Mouse (Mus musculus): Measurements from ENCODE around the gene Crtc3. TPM values are rescaled to one million over a fixed set of nuclear protein-coding genes. Genes with fewer than 3 reads are reported as not detected.
A peak's percentile ranks its signal among the peaks of the same experiment; 100 is the strongest.

Crtc3 gene
- polyA plus RNA-seq, 1 experiment from 2014 or later = 21.6 TPM

DNA sequence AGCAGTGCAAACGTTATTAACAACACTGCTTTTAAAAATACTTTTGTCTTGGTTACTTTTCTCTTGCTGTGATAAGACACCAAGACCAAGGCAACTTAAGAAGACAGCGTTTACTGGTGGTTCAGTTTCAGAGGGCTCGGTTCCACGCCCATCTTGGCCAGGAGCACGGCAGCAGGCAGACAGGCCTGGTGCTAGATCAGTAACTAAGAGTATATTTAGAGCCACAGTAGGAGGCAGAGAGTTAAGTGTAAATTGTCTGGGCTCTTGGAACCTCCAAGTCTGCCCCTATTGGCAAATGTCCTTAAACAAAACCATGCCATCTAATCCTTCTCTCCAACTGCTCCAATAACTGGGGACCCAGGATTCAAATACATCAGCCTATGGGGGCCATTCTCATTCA, 46.1 kb downstream of the Crtc3 start:
- peak; percentile 50 for DNase-seq (ENCODE audit: low spot score)
- no peak overlapping the region for H3K4me2 ChIP-seq (ENCODE audit: low read depth, low read length)
- H3K36me3 ChIP-seq (ENCODE audit: control insufficient read depth, insufficient read depth, low read length) = no peaks in the 10 kb centered on the region
- no peaks in the 10 kb centered on the region for H3K27me3 ChIP-seq (replicated peaks; ENCODE audit: control insufficient read depth, insufficient read depth, low read length)
- whole genome bisulfite sequencing = 57% methylated on average over 5 of the region's 5 CpGs
- no peak overlapping the region for H3K9ac ChIP-seq (ENCODE audit: low read depth, low read length)
- ATAC-seq (ENCODE audit: low read depth) = no peak
- H3K27ac ChIP-seq (replicated peaks; ENCODE audit: low read depth, low read length) = peak overlapping the region; percentile 8; the same call in 1 of the 2 replicates
- peaks cover 26% of the 10 kb centered on the region for H3K4me1 ChIP-seq (ENCODE audit: control insufficient read depth, insufficient read depth, low read length)
- H3K9me3 ChIP-seq (ENCODE audit: control insufficient read depth, low read length) = no peaks in the 10 kb centered on the region
- no peak overlapping the region for H3K4me3 ChIP-seq (ENCODE audit: low read depth, low read length)

- peaks cover 30% of the 10 kb centered on the region for H3K4me1 ChIP-seq (ENCODE audit: control insufficient read depth, insufficient read depth, low read length)
- no peak overlapping the region for H3K4me2 ChIP-seq (ENCODE audit: low read depth, low read length)
- H3K4me3 ChIP-seq (ENCODE audit: low read depth, low read length) = no peak overlapping the region
- no peak overlapping the region for H3K27ac ChIP-seq (replicated peaks; ENCODE audit: low read depth, low read length)
- H3K27me3 ChIP-seq (replicated peaks; ENCODE audit: control insufficient read depth, insufficient read depth, low read length) = no peaks in the 10 kb centered on the region
- no peaks in the 10 kb centered on the region for H3K9me3 ChIP-seq (ENCODE audit: control insufficient read depth, low read length)
- H3K36me3 ChIP-seq (ENCODE audit: control insufficient read depth, insufficient read depth, low read length) = no peaks in the 10 kb centered on the region
- H3K9ac ChIP-seq (ENCODE audit: low read depth, low read length) = no peak overlapping the region
- no peak for ATAC-seq (ENCODE audit: low read depth)
- 73% methylated on average over 7 of the region's 7 CpGs for WGBS
- no peak for DNase-seq (ENCODE audit: low spot score)
Measured at GRCm38 (mm10) chr7:80641899-80642298, 46.8 kb downstream of the Crtc3 start.

DNA sequence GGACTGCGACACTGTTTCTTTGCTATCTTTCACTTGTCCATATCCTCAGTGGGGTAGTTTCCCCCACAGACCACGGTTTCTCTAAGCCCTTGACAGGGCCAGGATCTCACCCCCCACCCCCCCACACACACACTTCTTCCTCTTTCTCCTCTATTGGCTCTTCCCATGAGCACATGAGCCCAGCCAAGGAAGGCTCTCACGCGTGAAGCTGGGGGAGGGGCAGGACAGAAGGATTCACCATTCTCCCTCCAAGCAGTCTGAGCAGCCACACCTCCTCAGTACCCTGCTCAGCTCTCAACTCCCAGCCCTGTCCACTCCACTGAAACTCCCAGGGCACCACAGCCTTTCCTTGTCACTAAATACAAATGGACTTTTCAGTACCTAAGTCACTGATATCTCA, 47.2 kb downstream of the Crtc3 start:
- Histone ChIP-seq H3K36me3 (ENCODE audit: control insufficient read depth, insufficient read depth, low read length) (no peaks in the 10 kb centered on the region), H3K9me3 (ENCODE audit: control insufficient read depth, low read length) (no peaks in the 10 kb centered on the region), H3K4me2 (ENCODE audit: low read depth, low read length) (no peak overlapping the region), H3K27me3 (replicated peaks; ENCODE audit: control insufficient read depth, insufficient read depth, low read length) (no peaks in the 10 kb centered on the region), H3K9ac (ENCODE audit: low read depth, low read length) (no peak overlapping the region), H3K27ac (replicated peaks; ENCODE audit: low read depth, low read length) (no peak overlapping the region), H3K4me1 (ENCODE audit: control insufficient read depth, insufficient read depth, low read length) (peaks cover 34% of the 10 kb centered on the region), H3K4me3 (ENCODE audit: low read depth, low read length) (no peak overlapping the region)
- peak; percentile 66 for DNase-seq (ENCODE audit: low spot score)
- WGBS = 15% methylated on average over 4 of the region's 4 CpGs
- no peak for ATAC-seq (ENCODE audit: low read depth)

- no peak overlapping the region for H3K27ac ChIP-seq (replicated peaks; ENCODE audit: low read depth, low read length)
- H3K4me2 ChIP-seq (ENCODE audit: low read depth, low read length) = no peak overlapping the region
- H3K4me1 ChIP-seq (ENCODE audit: control insufficient read depth, insufficient read depth, low read length) = peaks cover 42% of the 10 kb centered on the region
- H3K9me3 ChIP-seq (ENCODE audit: control insufficient read depth, low read length) = no peaks in the 10 kb centered on the region
- WGBS = 71% methylated on average over 3 of the region's 3 CpGs
- DNase-seq (ENCODE audit: low spot score) = no peak
- H3K27me3 ChIP-seq (replicated peaks; ENCODE audit: control insufficient read depth, insufficient read depth, low read length) = no peaks in the 10 kb centered on the region
- H3K4me3 ChIP-seq (ENCODE audit: low read depth, low read length) = no peak overlapping the region
- H3K36me3 ChIP-seq (ENCODE audit: control insufficient read depth, insufficient read depth, low read length) = no peaks in the 10 kb centered on the region
- no peak overlapping the region for H3K9ac ChIP-seq (ENCODE audit: low read depth, low read length)
- ATAC-seq (ENCODE audit: low read depth) = no peak
Measured at GRCm38 (mm10) chr7:80639981-80640380, 48.7 kb downstream of the Crtc3 start.

DNA sequence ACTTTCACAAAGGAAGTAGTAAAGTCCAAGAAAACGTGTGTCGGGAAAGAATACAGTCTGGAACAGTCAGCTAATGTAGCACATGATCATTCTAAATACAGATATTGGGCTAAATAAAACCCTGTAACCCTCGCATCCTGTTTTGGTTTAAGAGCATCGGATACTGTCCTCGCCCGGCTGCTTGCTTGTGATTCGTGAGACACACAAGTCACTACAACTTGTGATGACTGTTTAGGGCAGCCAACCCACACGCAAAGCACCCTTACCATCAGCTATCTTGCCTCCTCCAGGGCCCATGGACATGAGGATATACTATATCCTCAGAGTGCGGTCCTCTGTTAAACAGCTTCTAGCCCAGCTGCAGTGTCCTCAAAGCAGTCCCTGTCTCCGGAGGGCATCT, 50.2 kb downstream of the Crtc3 start:
- no peak overlapping the region for H3K4me3 ChIP-seq (ENCODE audit: low read depth, low read length)

DNA sequence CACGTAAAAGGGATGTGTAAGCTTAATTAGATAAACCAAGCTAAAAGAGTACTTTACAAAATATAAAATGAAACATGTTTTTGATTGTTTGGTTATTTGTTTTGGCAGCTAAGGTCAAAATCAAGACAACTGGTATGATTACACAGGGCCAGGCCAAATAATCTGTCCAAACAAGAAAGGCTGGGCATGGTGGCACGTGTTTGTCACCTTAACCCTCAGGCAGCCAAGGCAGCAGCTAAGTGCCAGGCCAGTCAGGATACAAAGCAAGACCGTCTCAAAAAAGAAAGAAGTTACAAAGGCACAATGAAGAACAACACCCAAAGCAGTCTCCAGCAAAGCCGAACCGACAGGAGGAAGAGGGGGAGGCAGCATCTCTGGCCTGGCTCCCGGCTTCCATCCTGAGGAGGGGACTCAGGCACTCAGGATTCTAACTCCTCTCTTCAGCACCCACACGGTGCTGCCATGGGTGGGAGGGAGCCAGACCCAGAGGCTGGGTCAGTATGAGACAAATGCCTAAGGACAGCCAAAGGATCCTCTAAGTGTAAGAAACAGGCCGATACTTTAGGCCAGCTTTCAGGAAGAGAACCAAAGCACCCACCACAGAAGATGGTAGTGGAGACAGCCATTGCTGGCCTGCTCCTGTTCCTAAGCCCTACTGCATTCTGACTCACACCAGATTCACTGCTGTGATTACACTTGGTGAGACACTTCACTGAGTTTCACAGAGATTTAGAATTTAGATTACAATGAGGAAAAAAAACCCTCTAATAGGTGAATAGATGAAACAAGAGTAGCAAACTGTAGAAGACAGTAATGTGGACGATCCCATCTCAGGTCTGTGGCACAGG, 51.5 kb downstream of the Crtc3 start:
- no peak overlapping the region for H3K4me2 ChIP-seq (ENCODE audit: low read depth, low read length)
- 50% methylated on average over 9 of the region's 9 CpGs for WGBS
- H3K27me3 ChIP-seq (replicated peaks; ENCODE audit: control insufficient read depth, insufficient read depth, low read length) = no peaks in the 10 kb centered on the region
- ATAC-seq (ENCODE audit: low read depth) (no peak), DNase-seq (ENCODE audit: low spot score) (no peak)
- no peak overlapping the region for H3K4me3 ChIP-seq (ENCODE audit: low read depth, low read length)
- H3K4me1 ChIP-seq (ENCODE audit: control insufficient read depth, insufficient read depth, low read length) = peaks cover 25% of the 10 kb centered on the region
- no peaks in the 10 kb centered on the region for H3K9me3 ChIP-seq (ENCODE audit: control insufficient read depth, low read length)
- H3K36me3 ChIP-seq (ENCODE audit: control insufficient read depth, insufficient read depth, low read length) = no peaks in the 10 kb centered on the region
- H3K9ac ChIP-seq (ENCODE audit: low read depth, low read length) = no peak overlapping the region
- no peak overlapping the region for H3K27ac ChIP-seq (replicated peaks; ENCODE audit: low read depth, low read length)

More for the DNA sequence above, 50.2 kb downstream of the Crtc3 start:
- Histone ChIP-seq H3K4me1 (ENCODE audit: control insufficient read depth, insufficient read depth, low read length) (peaks cover 38% of the 10 kb centered on the region), H3K27me3 (replicated peaks; ENCODE audit: control insufficient read depth, insufficient read depth, low read length) (no peaks in the 10 kb centered on the region), H3K27ac (replicated peaks; ENCODE audit: low read depth, low read length) (no peak overlapping the region), H3K36me3 (ENCODE audit: control insufficient read depth, insufficient read depth, low read length) (no peaks in the 10 kb centered on the region), H3K9ac (ENCODE audit: low read depth, low read length) (no peak overlapping the region), H3K9me3 (ENCODE audit: control insufficient read depth, low read length) (no peaks in the 10 kb centered on the region), H3K4me2 (ENCODE audit: low read depth, low read length) (no peak overlapping the region)
- DNase-seq (ENCODE audit: low spot score) = no peak
- ATAC-seq (ENCODE audit: low read depth) = no peak
- 72% methylated on average over 10 of the region's 10 CpGs for WGBS

GRCm38 (mm10) chr7:80636288-80636952, 52.3 kb downstream of the Crtc3 start:
- Histone ChIP-seq H3K4me2 (ENCODE audit: low read depth, low read length) (no peak overlapping the region), H3K4me3 (ENCODE audit: low read depth, low read length) (no peak overlapping the region), H3K27me3 (replicated peaks; ENCODE audit: control insufficient read depth, insufficient read depth, low read length) (no peaks in the 10 kb centered on the region), H3K4me1 (ENCODE audit: control insufficient read depth, insufficient read depth, low read length) (peaks cover 23% of the 10 kb centered on the region), H3K9ac (ENCODE audit: low read depth, low read length) (no peak overlapping the region), H3K9me3 (ENCODE audit: control insufficient read depth, low read length) (no peaks in the 10 kb centered on the region), H3K27ac (replicated peaks; ENCODE audit: low read depth, low read length) (no peak overlapping the region), H3K36me3 (ENCODE audit: control insufficient read depth, insufficient read depth, low read length) (no peaks in the 10 kb centered on the region)
- ATAC-seq (ENCODE audit: low read depth) = no peak
- WGBS = 53% methylated on average over 17 of the region's 17 CpGs
- DNase-seq (ENCODE audit: low spot score) = no peak

GRCm38 (mm10) chr7:80635866-80636265, 52.8 kb downstream of the Crtc3 start:
- Histone ChIP-seq H3K36me3 (ENCODE audit: control insufficient read depth, insufficient read depth, low read length) (no peaks in the 10 kb centered on the region), H3K4me2 (ENCODE audit: low read depth, low read length) (no peak overlapping the region), H3K27ac (replicated peaks; ENCODE audit: low read depth, low read length) (no peak overlapping the region), H3K9me3 (ENCODE audit: control insufficient read depth, low read length) (no peaks in the 10 kb centered on the region), H3K4me3 (ENCODE audit: low read depth, low read length) (no peak overlapping the region), H3K27me3 (replicated peaks; ENCODE audit: control insufficient read depth, insufficient read depth, low read length) (no peaks in the 10 kb centered on the region), H3K9ac (ENCODE audit: low read depth, low read length) (no peak overlapping the region), H3K4me1 (ENCODE audit: control insufficient read depth, insufficient read depth, low read length) (peaks cover 26% of the 10 kb centered on the region)
- no peak for ATAC-seq (ENCODE audit: low read depth)
- WGBS = 54% methylated on average over 5 of the region's 5 CpGs
- DNase-seq (ENCODE audit: low spot score) = no peak

Data from embryonic facial prominence, embryonic 14.5 days (tissue).